Mouse (Mus musculus) common myeloid progenitor, adult 5-6 weeks (primary cell): ENCODE measurements around the gene Pxdn. TPM values are rescaled to one million over a fixed set of nuclear protein-coding genes. Genes with fewer than 3 reads are reported as not detected.

Experiments
- ATAC-seq: replicated peaks from 2 replicates; pipeline ENCODE4 v1.8.0; 2016; ENCODE audit warnings: low read depth, mild to moderate bottlenecking, moderate TSS enrichment, inconsistent platforms; ENCODE audit not compliant: poor library complexity, severe bottlenecking
- total RNA-seq: library from RNA; stranded (forward); fragments of 200-1000, 187-1606 nt; gene quantifications from 2 replicates; pipeline ENCODE4 v1.2.3, GENCODE M21; 2017

Pxdn gene
- total RNA-seq, 1 experiment from 2014 or later, result not detected

- ATAC-seq, result no peak
Measured at GRCm38 (mm10) chr12:30017131-30017530, 79.7 kb downstream of the Pxdn start.

GRCm38 (mm10) chr12:30020447-30020846 lies 83.0 kb downstream of the Pxdn start:
- ATAC-seq, result no peak

- no peak for ATAC-seq
Measured at GRCm38 (mm10) chr12:30023491-30023890, 86.1 kb downstream of the Pxdn start.

- no peak for ATAC-seq
Measured at GRCm38 (mm10) chr12:30024264-30024825, 86.9 kb downstream of the Pxdn start.

- no peak for ATAC-seq
Measured at GRCm38 (mm10) chr12:30027721-30028340, 90.4 kb downstream of the Pxdn start.

GRCm38 (mm10) chr12:30029111-30029510 lies 91.7 kb downstream of the Pxdn start:
- no peak for ATAC-seq

- ATAC-seq, result no peak
Measured at GRCm38 (mm10) chr12:30030571-30030970, 93.2 kb downstream of the Pxdn start.

GRCm38 (mm10) chr12:30034681-30035080 lies 97.3 kb downstream of the Pxdn start:
- no peak for ATAC-seq

- ATAC-seq, result no peak
Measured at GRCm38 (mm10) chr12:30035406-30035805, 98.0 kb downstream of the Pxdn start.

GRCm38 (mm10) chr12:30035841-30036568 lies 98.6 kb downstream of the Pxdn start:
- no peak for ATAC-seq

- ATAC-seq, result no peak
Measured at GRCm38 (mm10) chr12:30036569-30037055, 99.2 kb downstream of the Pxdn start.

GRCm38 (mm10) chr12:30039565-30039964 lies 102.2 kb downstream of the Pxdn start:
- ATAC-seq, result no peak

GRCm38 (mm10) chr12:30040150-30040549 lies 102.7 kb downstream of the Pxdn start:
- no peak for ATAC-seq

- ATAC-seq, result no peak
Measured at GRCm38 (mm10) chr12:30048848-30049247, 111.4 kb downstream of the Pxdn start.

- no peak for ATAC-seq
Measured at GRCm38 (mm10) chr12:30049818-30050217, 112.4 kb downstream of the Pxdn start.

- ATAC-seq, result peak; percentile 54; the same call in 1 of the 2 replicates
Measured at GRCm38 (mm10) chr12:30050235-30050634, 112.8 kb downstream of the Pxdn start.

GRCm38 (mm10) chr12:30054761-30055540 lies 117.5 kb downstream of the Pxdn start:
- ATAC-seq, result no peak

- ATAC-seq, result no peak
Measured at GRCm38 (mm10) chr12:30058044-30058443, 120.6 kb downstream of the Pxdn start.

- ATAC-seq, result no peak
Measured at GRCm38 (mm10) chr12:30061503-30062117, 124.2 kb downstream of the Pxdn start.

GRCm38 (mm10) chr12:30062118-30062505 lies 124.7 kb downstream of the Pxdn start:
- no peak for ATAC-seq
